Mouse (Mus musculus): ENCODE results near the gene Qtrt2. TPM values are rescaled to one million over a fixed set of nuclear protein-coding genes. Genes with fewer than 3 reads are reported as not detected.

Qtrt2 gene
- polyA plus RNA-seq, 1 experiment from 2014 or later = 40.3 TPM

- Histone ChIP-seq H3K27me3 (ENCODE audit: control insufficient read depth, insufficient read depth, low read length) (no peaks in the 10 kb centered on the region), H3K9me3 (ENCODE audit: control insufficient read depth, low read length) (no peaks in the 10 kb centered on the region), H3K9ac (ENCODE audit: low read length) (no peak overlapping the region), H3K4me1 (ENCODE audit: control insufficient read depth, insufficient read depth, low read length) (no peaks in the 10 kb centered on the region), H3K36me3 (ENCODE audit: control insufficient read depth, insufficient read depth, low read length) (no peaks in the 10 kb centered on the region), H3K27ac (ENCODE audit: low read depth, low read length) (no peak overlapping the region), H3K4me3 (ENCODE audit: low read depth, low read length) (no peak overlapping the region), H3K4me2 (ENCODE audit: low read depth) (no peak overlapping the region)
- WGBS = 92% methylated on average over 9 of the region's 9 CpGs
- ATAC-seq (ENCODE audit: insufficient read depth, low FRiP score, low TSS enrichment) = no peak
- DNase-seq (ENCODE audit: low spot score) = no peak
Observed at GRCm38 (mm10) chr16:43963291-43963690, 36.7 kb upstream of the Qtrt2 start.

- ATAC-seq (ENCODE audit: insufficient read depth, low FRiP score, low TSS enrichment) (no peak), DNase-seq (ENCODE audit: low spot score) (no peak)
- no peaks in the 10 kb centered on the region for H3K4me1 ChIP-seq (ENCODE audit: control insufficient read depth, insufficient read depth, low read length)
- no peaks in the 10 kb centered on the region for H3K27me3 ChIP-seq (ENCODE audit: control insufficient read depth, insufficient read depth, low read length)
- no peak overlapping the region for H3K4me2 ChIP-seq (ENCODE audit: low read depth)
- no peak overlapping the region for H3K9ac ChIP-seq (ENCODE audit: low read length)
- no peaks in the 10 kb centered on the region for H3K36me3 ChIP-seq (ENCODE audit: control insufficient read depth, insufficient read depth, low read length)
- WGBS = 86% methylated on average over 4 of the region's 4 CpGs
- H3K27ac ChIP-seq (ENCODE audit: low read depth, low read length) = no peak overlapping the region
- no peaks in the 10 kb centered on the region for H3K9me3 ChIP-seq (ENCODE audit: control insufficient read depth, low read length)
- no peak overlapping the region for H3K4me3 ChIP-seq (ENCODE audit: low read depth, low read length)
Observed at GRCm38 (mm10) chr16:43958038-43958437, 31.4 kb upstream of the Qtrt2 start.

GRCm38 (mm10) chr16:43954913-43955312, 28.3 kb upstream of the Qtrt2 start:
- H3K4me1 ChIP-seq (ENCODE audit: control insufficient read depth, insufficient read depth, low read length) = no peaks in the 10 kb centered on the region
- 89% methylated on average over 6 of the region's 6 CpGs for WGBS

GRCm38 (mm10) chr16:43951591-43951990, 25.0 kb upstream of the Qtrt2 start:
- H3K9ac ChIP-seq (ENCODE audit: low read length) = no peak overlapping the region
- H3K27me3 ChIP-seq (ENCODE audit: control insufficient read depth, insufficient read depth, low read length) = no peaks in the 10 kb centered on the region
- ATAC-seq (ENCODE audit: insufficient read depth, low FRiP score, low TSS enrichment) (no peak), DNase-seq (ENCODE audit: low spot score) (no peak)
- no peak overlapping the region for H3K27ac ChIP-seq (ENCODE audit: low read depth, low read length)
- no peaks in the 10 kb centered on the region for H3K4me1 ChIP-seq (ENCODE audit: control insufficient read depth, insufficient read depth, low read length)
- H3K4me3 ChIP-seq (ENCODE audit: low read depth, low read length) = no peak overlapping the region
- 81% methylated on average over 4 of the region's 4 CpGs for WGBS
- H3K9me3 ChIP-seq (ENCODE audit: control insufficient read depth, low read length) = no peaks in the 10 kb centered on the region
- H3K4me2 ChIP-seq (ENCODE audit: low read depth) = no peak overlapping the region
- H3K36me3 ChIP-seq (ENCODE audit: control insufficient read depth, insufficient read depth, low read length) = no peaks in the 10 kb centered on the region

More at GRCm38 (mm10) chr16:43954913-43955312, 28.3 kb upstream of the Qtrt2 start:
- Histone ChIP-seq H3K27me3 (ENCODE audit: control insufficient read depth, insufficient read depth, low read length) (no peaks in the 10 kb centered on the region), H3K4me3 (ENCODE audit: low read depth, low read length) (no peak overlapping the region), H3K9ac (ENCODE audit: low read length) (no peak overlapping the region), H3K36me3 (ENCODE audit: control insufficient read depth, insufficient read depth, low read length) (no peaks in the 10 kb centered on the region), H3K9me3 (ENCODE audit: control insufficient read depth, low read length) (no peaks in the 10 kb centered on the region), H3K27ac (ENCODE audit: low read depth, low read length) (no peak overlapping the region), H3K4me2 (ENCODE audit: low read depth) (no peak overlapping the region)
- DNase-seq (ENCODE audit: low spot score) (no peak), ATAC-seq (ENCODE audit: insufficient read depth, low FRiP score, low TSS enrichment) (no peak)

GRCm38 (mm10) chr16:43945869-43946268, 19.3 kb upstream of the Qtrt2 start:
- Histone ChIP-seq H3K4me1 (ENCODE audit: control insufficient read depth, insufficient read depth, low read length) (no peaks in the 10 kb centered on the region), H3K27ac (ENCODE audit: low read depth, low read length) (no peak overlapping the region), H3K36me3 (ENCODE audit: control insufficient read depth, insufficient read depth, low read length) (no peaks in the 10 kb centered on the region), H3K27me3 (ENCODE audit: control insufficient read depth, insufficient read depth, low read length) (no peaks in the 10 kb centered on the region), H3K4me2 (ENCODE audit: low read depth) (no peak overlapping the region), H3K9ac (ENCODE audit: low read length) (no peak overlapping the region), H3K4me3 (ENCODE audit: low read depth, low read length) (no peak overlapping the region), H3K9me3 (ENCODE audit: control insufficient read depth, low read length) (no peaks in the 10 kb centered on the region)
- no peak for DNase-seq (ENCODE audit: low spot score)
- ATAC-seq (ENCODE audit: insufficient read depth, low FRiP score, low TSS enrichment) = no peak
- 84% methylated on average over 3 of the region's 3 CpGs for WGBS

- ATAC-seq (ENCODE audit: insufficient read depth, low FRiP score, low TSS enrichment) = no peak
- no peaks in the 10 kb centered on the region for H3K4me1 ChIP-seq (ENCODE audit: control insufficient read depth, insufficient read depth, low read length)
- no peak for DNase-seq (ENCODE audit: low spot score)
- H3K27ac ChIP-seq (ENCODE audit: low read depth, low read length) = no peak overlapping the region
- WGBS = 91% methylated on average over 3 of the region's 3 CpGs
- no peaks in the 10 kb centered on the region for H3K27me3 ChIP-seq (ENCODE audit: control insufficient read depth, insufficient read depth, low read length)
- H3K9me3 ChIP-seq (ENCODE audit: control insufficient read depth, low read length) = no peaks in the 10 kb centered on the region
- H3K4me3 ChIP-seq (ENCODE audit: low read depth, low read length) = no peak overlapping the region
- no peaks in the 10 kb centered on the region for H3K36me3 ChIP-seq (ENCODE audit: control insufficient read depth, insufficient read depth, low read length)
- no peak overlapping the region for H3K9ac ChIP-seq (ENCODE audit: low read length)
- H3K4me2 ChIP-seq (ENCODE audit: low read depth) = no peak overlapping the region
Observed at GRCm38 (mm10) chr16:43945351-43945750, 18.7 kb upstream of the Qtrt2 start.

- H3K36me3 ChIP-seq (ENCODE audit: control insufficient read depth, insufficient read depth, low read length) = no peaks in the 10 kb centered on the region
- H3K4me3 ChIP-seq (ENCODE audit: low read depth, low read length) = no peak overlapping the region
- DNase-seq (ENCODE audit: low spot score) (no peak), ATAC-seq (ENCODE audit: insufficient read depth, low FRiP score, low TSS enrichment) (no peak)
- no peaks in the 10 kb centered on the region for H3K4me1 ChIP-seq (ENCODE audit: control insufficient read depth, insufficient read depth, low read length)
- no peaks in the 10 kb centered on the region for H3K27me3 ChIP-seq (ENCODE audit: control insufficient read depth, insufficient read depth, low read length)
- H3K4me2 ChIP-seq (ENCODE audit: low read depth) = no peak overlapping the region
- WGBS = 93% methylated on average over 4 of the region's 4 CpGs
- no peak overlapping the region for H3K9ac ChIP-seq (ENCODE audit: low read length)
- H3K27ac ChIP-seq (ENCODE audit: low read depth, low read length) = no peak overlapping the region
- no peaks in the 10 kb centered on the region for H3K9me3 ChIP-seq (ENCODE audit: control insufficient read depth, low read length)
Observed at GRCm38 (mm10) chr16:43940846-43941245, 14.2 kb upstream of the Qtrt2 start.

- Histone ChIP-seq H3K4me1 (ENCODE audit: control insufficient read depth, insufficient read depth, low read length) (no peaks in the 10 kb centered on the region), H3K27me3 (ENCODE audit: control insufficient read depth, insufficient read depth, low read length) (no peaks in the 10 kb centered on the region), H3K4me2 (ENCODE audit: low read depth) (no peak overlapping the region), H3K9me3 (ENCODE audit: control insufficient read depth, low read length) (no peaks in the 10 kb centered on the region), H3K9ac (ENCODE audit: low read length) (no peak overlapping the region), H3K36me3 (ENCODE audit: control insufficient read depth, insufficient read depth, low read length) (no peaks in the 10 kb centered on the region), H3K4me3 (ENCODE audit: low read depth, low read length) (no peak overlapping the region), H3K27ac (ENCODE audit: low read depth, low read length) (no peak overlapping the region)
- DNase-seq (ENCODE audit: low spot score) (no peak), ATAC-seq (ENCODE audit: insufficient read depth, low FRiP score, low TSS enrichment) (no peak)
- WGBS = 88% methylated on average over 3 of the region's 3 CpGs
Observed at GRCm38 (mm10) chr16:43935892-43936291, 9.3 kb upstream of the Qtrt2 start.

GRCm38 (mm10) chr16:43935367-43935766, 8.8 kb upstream of the Qtrt2 start:
- H3K27me3 ChIP-seq (ENCODE audit: control insufficient read depth, insufficient read depth, low read length) = no peaks in the 10 kb centered on the region
- no peaks in the 10 kb centered on the region for H3K36me3 ChIP-seq (ENCODE audit: control insufficient read depth, insufficient read depth, low read length)
- H3K4me1 ChIP-seq (ENCODE audit: control insufficient read depth, insufficient read depth, low read length) = no peaks in the 10 kb centered on the region
- ATAC-seq (ENCODE audit: insufficient read depth, low FRiP score, low TSS enrichment) (no peak), DNase-seq (ENCODE audit: low spot score) (no peak)
- no peak overlapping the region for H3K4me2 ChIP-seq (ENCODE audit: low read depth)
- no peak overlapping the region for H3K27ac ChIP-seq (ENCODE audit: low read depth, low read length)
- no peak overlapping the region for H3K4me3 ChIP-seq (ENCODE audit: low read depth, low read length)
- H3K9ac ChIP-seq (ENCODE audit: low read length) = no peak overlapping the region
- WGBS = 80% methylated on average over 3 of the region's 3 CpGs
- no peaks in the 10 kb centered on the region for H3K9me3 ChIP-seq (ENCODE audit: control insufficient read depth, low read length)
